Mouse (Mus musculus) lung, embryonic 14.5 days (tissue): Measurements from ENCODE around the gene Pstk. TPM values are rescaled to one million over a fixed set of nuclear protein-coding genes. Genes with fewer than 3 reads are reported as not detected.
"Not testable (repeated sequence)": the region's sequence is repeated elsewhere in the genome, so short reads cannot be mapped to it uniquely, and the experiment has no call there.

Source experiments
- ATAC-seq: fragments of 200-750 bp; cut with Nextera tagmentation; 2 replicates; pipeline ENCODE4 v1.8.0; 2017; ENCODE audit warnings: mild to moderate bottlenecking, moderate TSS enrichment, moderate library complexity; ENCODE audit not compliant: insufficient read depth
- DNase-seq: peaks from one replicate; pipeline ENCODE4 v3.0.0-alpha.2; 2015
- H3K27ac ChIP-seq: fragments of 300-500 bp; sonication (generic); 2 replicates; pipeline ENCODE4 v1.5.1; 2014; ENCODE audit warnings: low read depth, mild to moderate bottlenecking, moderate library complexity
- H3K27me3 ChIP-seq: fragments of 300-500 bp; sonication (generic); 2 replicates; pipeline ENCODE4 v1.6.1; 2014; ENCODE audit warnings: low read length, control low read depth; ENCODE audit not compliant: insufficient read depth
- H3K36me3 ChIP-seq: fragments of 300-500 bp; sonication (generic); 2 replicates; pipeline ENCODE4 v1.6.1; 2014; ENCODE audit warnings: control low read depth; ENCODE audit not compliant: insufficient read depth
- H3K4me1 ChIP-seq: fragments of 300-500 bp; sonication (generic); 2 replicates; pipeline ENCODE4 v1.6.1; 2014; ENCODE audit warnings: antibody characterized with exemption, control low read depth; ENCODE audit not compliant: insufficient read depth
- H3K4me2 ChIP-seq: fragments of 300-500 bp; sonication (generic); 2 replicates; pipeline ENCODE4 v1.6.1; 2014; ENCODE audit warnings: mild to moderate bottlenecking
- H3K4me3 ChIP-seq: fragments of 300-500 bp; sonication (generic); 2 replicates; pipeline ENCODE4 v1.5.1; 2014; ENCODE audit warnings: low read depth, low read length
- H3K9ac ChIP-seq: fragments of 300-500 bp; sonication (generic); 2 replicates; pipeline ENCODE4 v1.6.1; 2014
- H3K9me3 ChIP-seq: fragments of 300-500 bp; sonication (generic); 2 replicates; pipeline ENCODE4 v1.6.1; 2016; ENCODE audit warnings: low read depth, low read length, control low read depth
- CTCF ChIP-seq: IDR thresholded peaks from 2 replicates; pipeline ENCODE4 v1.5.1; 2016; ENCODE audit warnings: antibody characterized with exemption, low read depth
- WGBS: fragments of 180-500 bp; shearing (Covaris S2); extraction: QIAGEN DNeasy Blood & Tissue Kit; methylation state at CpG from one replicate; pipeline ENCODE4 v1.1.7; 2014; 5-methylcytosine and 5-hydroxymethylcytosine counted together
- polyA plus RNA-seq: library from polyadenylated mRNA; unstranded; fragments of >200 nt; fragmentation: Nextera tagmentation; extraction: Ambion mirVana; gene quantifications from 2 replicates; pipeline ENCODE4 v1.2.1, GENCODE M21; 2014

Gene Pstk
- polyA plus RNA-seq, 1 experiment from 2014 or later, result 63.8 TPM

DNA sequence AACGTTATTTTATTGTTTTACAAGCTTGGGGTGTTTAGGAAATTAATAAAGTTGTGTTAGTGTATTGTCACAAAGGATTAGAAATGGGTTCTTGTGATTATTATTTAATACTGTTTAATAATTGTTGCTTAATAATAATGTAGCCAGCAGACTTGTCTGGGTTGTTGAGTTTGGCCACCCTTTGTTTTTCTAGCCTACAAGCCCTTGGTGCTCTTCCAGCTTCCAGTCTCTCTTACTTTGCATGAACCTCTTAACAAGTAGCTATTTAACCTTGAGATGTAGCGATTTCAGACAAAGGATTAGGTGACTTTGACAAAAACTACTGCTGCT, 41.0 kb downstream of the Pstk start:
- H3K9ac ChIP-seq, result no peak overlapping the region; the same call in 1 of the 2 replicates
- peak overlapping the region; percentile 90 for H3K4me2 ChIP-seq
- ATAC-seq, result no peak
- peak overlapping the region; percentile 92 for H3K27ac ChIP-seq
- H3K9me3 ChIP-seq, result no peaks in the 10 kb centered on the region
- no peaks in the 10 kb centered on the region for H3K4me1 ChIP-seq
- no peaks in the 10 kb centered on the region for H3K36me3 ChIP-seq
- H3K27me3 ChIP-seq, result no peaks in the 10 kb centered on the region
- peak; percentile 58 for DNase-seq
- no peak for TF ChIP-seq CTCF
- WGBS, result 27% methylated on average over 2 of the region's 2 CpGs
- H3K4me3 ChIP-seq, result peak overlapping the region; percentile 92

DNA sequence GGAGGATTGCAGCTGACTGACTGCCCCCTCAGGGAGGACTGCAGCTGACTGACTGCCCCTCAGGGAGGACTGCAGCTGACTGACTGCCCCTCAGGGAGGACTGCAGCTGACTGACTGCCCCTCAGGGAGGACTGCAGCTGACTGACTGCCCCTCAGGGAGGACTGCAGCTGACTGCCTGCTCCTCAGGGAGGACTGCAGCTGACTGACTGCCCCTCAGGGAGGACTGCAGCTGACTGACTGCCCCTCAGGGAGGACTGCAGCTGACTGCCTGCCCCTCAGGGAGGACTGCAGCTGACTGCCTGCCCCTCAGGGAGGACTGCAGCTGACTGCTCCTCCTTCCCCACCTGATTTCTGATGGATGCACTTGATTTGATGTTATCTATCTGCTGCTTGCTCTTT, 45.8 kb downstream of the Pstk start:
- not testable (repeated sequence) for H3K27ac ChIP-seq, ATAC-seq, H3K4me1 ChIP-seq, H3K4me2 ChIP-seq, H3K9me3 ChIP-seq, H3K36me3 ChIP-seq, DNase-seq, H3K9ac ChIP-seq, H3K4me3 ChIP-seq, H3K27me3 ChIP-seq

DNA sequence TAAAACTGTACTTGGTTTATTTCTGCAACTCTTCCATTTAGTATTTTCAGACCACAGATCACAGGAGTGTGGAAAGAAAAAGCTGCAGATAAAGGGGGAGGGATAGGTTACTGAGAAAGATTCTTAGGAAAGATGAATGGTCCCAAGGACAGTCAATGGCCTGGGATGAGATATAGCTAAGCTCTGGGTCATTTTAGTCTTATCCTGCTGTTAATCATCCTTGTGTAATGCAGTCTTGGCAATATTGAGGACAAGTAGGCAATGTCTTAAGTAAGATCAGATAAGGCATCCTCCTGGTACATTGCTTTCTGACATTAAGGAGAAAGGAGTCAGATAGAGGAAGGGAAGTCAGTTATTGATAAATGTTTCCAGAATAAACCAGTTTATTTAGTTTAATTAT, 46.7 kb downstream of the Pstk start:
- H3K4me3 ChIP-seq, result no peak overlapping the region
- no peak overlapping the region for H3K9ac ChIP-seq
- ATAC-seq, result no peak
- 0 out of 2 replicates have a peak, but pooled peaks cover 5% of the 10 kb centered on the region for H3K36me3 ChIP-seq
- no peak overlapping the region for H3K4me2 ChIP-seq
- TF ChIP-seq CTCF, result no peak
- no peaks in the 10 kb centered on the region for H3K27me3 ChIP-seq
- DNase-seq, result no peak
- H3K9me3 ChIP-seq, result no peaks in the 10 kb centered on the region
- H3K27ac ChIP-seq, result no peak overlapping the region
- H3K4me1 ChIP-seq, result no peaks in the 10 kb centered on the region

DNA sequence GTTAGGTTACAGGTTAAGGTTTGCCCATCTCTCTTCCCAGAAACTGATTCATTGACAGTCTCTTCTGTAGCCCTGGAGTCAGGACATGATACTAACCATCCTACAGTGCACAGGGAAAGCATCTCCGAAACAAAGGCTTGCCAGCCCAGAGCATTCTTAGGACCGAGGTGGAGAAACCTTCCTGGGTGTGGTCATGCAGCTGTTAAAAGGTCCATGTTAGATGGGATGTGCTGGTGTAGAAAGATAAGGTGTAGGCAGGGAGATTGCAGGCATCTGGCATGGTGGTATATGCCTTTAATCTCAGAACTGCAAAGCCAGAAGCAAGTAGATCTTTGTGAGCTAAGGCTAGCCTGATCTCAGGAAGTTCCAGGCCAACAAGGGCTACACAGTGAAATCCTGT, 54.0 kb downstream of the Pstk start:
- ATAC-seq, result no peak
- no peak for TF ChIP-seq CTCF
- H3K27ac ChIP-seq, result no peak overlapping the region
- H3K4me3 ChIP-seq, result no peak overlapping the region
- no peaks in the 10 kb centered on the region for H3K9me3 ChIP-seq
- WGBS, result 77% methylated on average over 2 of the region's 2 CpGs
- no peaks in the 10 kb centered on the region for H3K4me1 ChIP-seq
- H3K4me2 ChIP-seq, result no peak overlapping the region
- no peak for DNase-seq
- peaks cover 27% of the 10 kb centered on the region for H3K36me3 ChIP-seq
- no peaks in the 10 kb centered on the region for H3K27me3 ChIP-seq
- H3K9ac ChIP-seq, result no peak overlapping the region

DNA sequence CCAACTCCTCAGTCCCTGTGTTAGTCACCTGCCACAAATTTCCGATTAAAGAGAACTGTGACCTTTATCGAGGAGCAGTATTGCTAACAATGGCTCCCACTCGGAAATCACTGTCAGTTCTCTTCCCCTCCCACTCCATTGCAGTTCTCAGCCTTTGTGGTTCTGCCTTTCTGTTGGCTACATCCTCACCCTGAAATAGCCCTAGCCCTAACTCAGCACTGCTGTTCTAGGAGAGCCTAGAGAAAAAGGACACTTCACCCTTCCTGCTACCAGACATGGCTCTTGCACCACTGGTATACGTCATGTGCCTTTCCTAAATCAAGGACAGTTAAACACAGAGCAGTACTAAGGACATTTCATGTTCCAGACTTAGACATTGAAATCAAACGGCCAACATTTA, 56.4 kb downstream of the Pstk start:
- Histone ChIP-seq H3K9me3 (no peaks in the 10 kb centered on the region), H3K4me2 (no peak overlapping the region), H3K27ac (no peak overlapping the region), H3K9ac (no peak overlapping the region), H3K4me1 (no peaks in the 10 kb centered on the region), H3K27me3 (no peaks in the 10 kb centered on the region), H3K36me3 (peaks cover 39% of the 10 kb centered on the region), H3K4me3 (no peak overlapping the region)
- no peak for TF ChIP-seq CTCF
- no peak for DNase-seq
- 89% methylated on average over 5 of the region's 5 CpGs for WGBS
- no peak for ATAC-seq

DNA sequence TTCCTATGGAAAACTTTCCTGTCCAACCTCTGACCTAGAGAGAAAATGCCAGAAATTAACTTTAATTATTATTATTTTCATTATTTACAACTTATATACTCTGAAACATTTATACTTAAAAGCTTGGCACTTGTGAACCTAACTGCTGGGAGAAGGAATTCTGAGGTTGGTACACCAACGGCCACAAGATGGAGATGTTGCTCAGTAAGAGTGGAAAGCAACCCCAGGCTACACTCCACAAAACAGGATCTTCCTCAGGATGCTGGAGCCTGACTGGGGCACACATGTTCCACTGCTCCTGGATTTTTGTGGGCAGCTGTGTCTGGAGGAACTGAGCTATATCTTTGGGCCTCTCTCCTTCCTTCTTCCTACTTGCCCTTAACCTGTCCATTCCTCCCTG, 61.3 kb downstream of the Pstk start:
- no peak; the same call in 1 of the 2 replicates for ATAC-seq
- 22% methylated on average over 1 of the region's 1 CpGs for WGBS

DNA sequence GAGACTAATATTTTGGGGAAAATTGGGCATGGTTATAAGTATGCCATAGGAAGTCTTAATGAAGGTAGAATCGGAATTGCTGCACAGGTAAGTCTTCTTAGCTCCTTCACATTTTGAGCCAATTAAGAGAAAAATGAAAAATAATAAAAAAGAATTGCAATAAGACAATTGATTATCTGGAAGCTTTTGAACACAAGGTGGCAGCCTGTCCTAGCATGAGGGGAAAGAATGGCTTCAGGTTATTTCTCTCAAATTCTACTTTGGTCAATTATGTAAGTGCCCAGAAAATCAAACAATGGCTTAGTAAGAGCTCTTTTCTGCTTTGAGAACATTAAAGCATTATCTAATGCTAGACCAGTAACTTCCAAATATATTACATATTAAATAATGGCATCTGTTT, 63.3 kb downstream of the Pstk start:
- H3K9me3 ChIP-seq, result no peaks in the 10 kb centered on the region
- H3K4me3 ChIP-seq, result no peak overlapping the region
- no peak for ATAC-seq
- no peak for DNase-seq
- WGBS, result 88% methylated on average over 1 of the region's 1 CpGs
- no peak overlapping the region for H3K27ac ChIP-seq
- H3K9ac ChIP-seq, result no peak overlapping the region
- no peak for TF ChIP-seq CTCF
- no peaks in the 10 kb centered on the region for H3K4me1 ChIP-seq
- no peak overlapping the region for H3K4me2 ChIP-seq
- peaks cover 51% of the 10 kb centered on the region for H3K36me3 ChIP-seq
- no peaks in the 10 kb centered on the region for H3K27me3 ChIP-seq

More for the DNA sequence above, 61.3 kb downstream of the Pstk start:
- Histone ChIP-seq H3K27ac (no peak overlapping the region), H3K4me1 (no peaks in the 10 kb centered on the region), H3K4me2 (no peak overlapping the region), H3K36me3 (peaks cover 52% of the 10 kb centered on the region), H3K9ac (no peak overlapping the region), H3K27me3 (no peaks in the 10 kb centered on the region), H3K9me3 (no peaks in the 10 kb centered on the region), H3K4me3 (no peak overlapping the region)
- DNase-seq, result peak; percentile 72
- peak; percentile 64 for TF ChIP-seq CTCF

DNA sequence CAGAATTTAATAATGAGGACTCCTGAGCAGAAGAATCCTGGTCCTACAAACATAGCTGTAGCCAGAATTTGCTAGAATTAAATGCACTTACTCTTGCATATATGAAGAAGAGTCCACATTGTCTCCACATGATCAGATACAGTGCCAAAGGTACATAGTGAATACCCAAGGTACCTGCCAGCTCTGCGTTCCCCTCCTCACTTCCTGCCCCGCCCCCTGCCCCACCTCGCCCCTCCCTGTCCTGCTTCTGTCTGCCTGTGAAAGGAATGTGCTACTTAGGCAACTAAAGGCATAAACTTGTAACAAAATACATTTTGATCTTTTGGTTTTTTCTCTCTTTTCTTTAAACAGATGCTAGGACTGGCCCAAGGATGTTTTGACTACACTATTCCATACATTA, 66.1 kb downstream of the Pstk start:
- H3K4me1 ChIP-seq, result no peaks in the 10 kb centered on the region
- no peaks in the 10 kb centered on the region for H3K27me3 ChIP-seq
- no peaks in the 10 kb centered on the region for H3K9me3 ChIP-seq
- H3K27ac ChIP-seq, result no peak overlapping the region
- 63% methylated on average over 3 of the region's 3 CpGs for WGBS
- peaks cover 38% of the 10 kb centered on the region for H3K36me3 ChIP-seq
- DNase-seq, result no peak
- H3K4me3 ChIP-seq, result no peak overlapping the region
- no peak overlapping the region for H3K9ac ChIP-seq
- TF ChIP-seq CTCF, result no peak
- ATAC-seq, result no peak
- no peak overlapping the region for H3K4me2 ChIP-seq

Other genes starting within 250 kb of the Pstk start
- not detected in 2 replicates for gene 4933402N03Rik, start 224.8 kb upstream of the Pstk start, polyA plus RNA-seq
- 0.04 TPM in 1 of 2 replicates, not detected in the other for gene 5430419D17Rik, start 196.7 kb upstream of the Pstk start, polyA plus RNA-seq
- gene Cuzd1, start 48.8 kb upstream of the Pstk start, polyA plus RNA-seq, result not detected in 2 replicates
- gene Fam24b, start 41.6 kb upstream of the Pstk start, polyA plus RNA-seq, result not detected in 2 replicates
- not detected in 2 replicates for gene Fam24a, start 37.3 kb upstream of the Pstk start, polyA plus RNA-seq
- 20.0 and 24.3 TPM in 2 replicates for gene 2310057M21Rik, start 8.4 kb upstream of the Pstk start, polyA plus RNA-seq
- 20.1 and 20.5 TPM in 2 replicates for gene Ikzf5, start 39.4 kb downstream of the Pstk start, polyA plus RNA-seq
- gene Acadsb, start 39.5 kb downstream of the Pstk start, polyA plus RNA-seq, result 181 TPM in 2 replicates
- gene Hmx3, start 171.7 kb downstream of the Pstk start, polyA plus RNA-seq, result not detected in 2 replicates
- not detected in 2 replicates for gene Hmx2, start 177.6 kb downstream of the Pstk start, polyA plus RNA-seq
- gene Bub3, start 189.1 kb downstream of the Pstk start, polyA plus RNA-seq, result 264 and 268 TPM in 2 replicates